Mouse (Mus musculus): ENCODE data around the gene Dynlt1b.
A peak's percentile ranks its signal among the peaks of the same experiment; 100 is the strongest.
"Not testable (repeated sequence)": the region's sequence is repeated elsewhere in the genome, so short reads cannot be mapped to it uniquely, and the experiment has no call there.

The Dynlt1b gene

DNA sequence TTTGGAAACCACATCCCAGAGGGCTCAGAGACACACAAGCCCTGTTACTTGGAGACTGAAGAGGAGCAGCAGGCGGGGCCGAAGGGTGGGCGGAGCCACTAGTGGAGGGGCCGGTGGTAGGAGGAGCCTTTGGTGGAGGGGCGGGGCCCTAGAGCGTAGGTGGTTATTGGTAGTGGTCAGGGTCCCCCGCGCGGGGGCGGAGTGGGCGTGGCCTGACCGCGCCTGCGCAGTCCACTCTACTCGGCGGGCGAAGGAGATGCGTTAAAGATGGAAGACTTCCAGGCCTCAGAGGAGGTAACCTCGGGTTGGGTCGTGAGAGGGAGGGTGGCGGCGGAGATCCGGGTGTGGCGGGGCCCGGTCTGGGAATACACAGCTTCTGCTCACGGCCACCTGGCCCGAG is at the start of gene Dynlt1b:
Gene Dynlt1b, plus strand, starts transcription at position 168 of the 400 bp plus-strand sequence.
- DNase-seq (ENCODE audit: low read depth, low spot score) = peak; percentile 96

DNA sequence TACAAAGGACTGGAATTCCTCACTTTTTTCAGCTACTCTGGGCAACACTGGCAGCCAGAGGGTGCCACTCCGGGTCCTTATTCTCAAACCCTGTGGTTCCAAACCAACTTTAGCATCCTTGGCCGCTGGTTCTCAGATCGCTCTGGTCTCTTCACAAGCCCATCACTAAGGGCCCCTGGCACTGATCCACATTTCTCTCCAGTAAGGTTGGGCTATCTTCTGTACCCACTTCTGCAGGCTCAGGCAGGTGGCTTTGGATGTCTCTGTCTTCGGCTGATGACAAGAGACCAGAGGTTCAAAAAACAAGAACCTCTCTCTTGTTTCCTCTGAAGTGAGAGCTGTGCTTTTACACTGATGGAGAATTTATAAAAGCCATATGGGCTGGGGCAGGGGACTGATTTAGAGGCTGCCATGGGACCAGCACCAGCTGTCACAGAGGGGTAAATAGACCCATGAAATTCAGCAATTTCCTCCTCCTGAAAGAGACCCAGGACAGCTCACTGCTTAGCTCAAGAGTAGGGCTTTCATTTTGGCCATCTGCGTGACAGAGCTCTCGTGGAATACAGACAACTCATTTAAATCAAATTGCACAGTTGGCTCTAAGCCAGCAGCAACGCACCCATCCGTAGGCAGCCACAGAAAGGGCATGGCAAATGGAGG is 49.6 kb upstream of the Dynlt1b start:
- DNase-seq (ENCODE audit: low read depth, low spot score) = not testable (repeated sequence)

DNA sequence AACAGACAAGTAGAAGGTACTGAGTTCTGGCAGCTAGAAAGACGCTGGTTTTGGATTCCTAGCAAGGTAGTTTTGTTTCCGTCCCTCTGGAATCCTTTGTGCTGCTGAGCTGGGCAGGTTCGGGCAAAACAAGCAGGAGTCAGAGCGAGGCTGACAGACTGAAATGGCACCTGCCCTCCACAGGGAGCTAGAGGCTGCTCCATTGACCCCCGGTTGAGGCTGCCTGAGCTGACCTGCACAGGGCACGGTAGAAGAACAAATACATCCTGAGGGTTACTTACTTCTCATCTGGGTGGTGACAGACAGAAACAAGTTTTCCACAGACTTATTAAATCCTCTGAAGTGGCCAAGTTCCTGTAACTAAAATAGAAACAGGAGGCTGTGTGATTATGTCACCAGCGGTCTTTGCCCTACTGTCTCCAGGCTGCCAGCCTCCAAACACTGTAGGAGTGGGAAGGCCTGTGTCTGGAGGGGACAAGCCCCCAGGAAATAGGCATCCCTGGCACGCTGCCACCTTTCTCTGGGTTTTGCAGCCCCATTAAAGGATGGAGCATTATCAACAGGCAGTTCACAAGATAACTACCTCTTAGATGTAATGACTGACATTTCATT is 48.7 kb upstream of the Dynlt1b start:
- not testable (repeated sequence) for DNase-seq (ENCODE audit: low read depth, low spot score)

DNA sequence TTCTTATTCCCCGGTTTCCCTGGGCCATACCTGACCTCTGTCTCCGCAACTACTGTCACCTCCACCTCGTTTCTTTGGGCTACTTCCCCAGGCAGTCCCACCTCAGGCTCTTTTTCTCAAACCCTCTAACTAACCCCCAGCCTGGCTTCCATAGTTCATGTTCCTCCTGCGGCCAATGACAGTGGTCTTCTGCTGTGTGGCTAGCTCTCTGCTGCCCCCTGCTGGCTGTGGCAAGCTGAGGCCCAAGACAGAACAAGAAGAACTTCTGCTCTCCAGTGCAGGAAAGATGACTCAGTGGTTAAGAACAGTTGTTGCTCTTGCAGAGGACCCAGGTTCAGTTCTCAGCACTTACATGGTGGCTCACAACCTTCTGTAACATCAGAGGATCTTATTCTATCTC is 43.0 kb upstream of the Dynlt1b start:
- DNase-seq (ENCODE audit: low read depth, low spot score) = not testable (repeated sequence)

DNA sequence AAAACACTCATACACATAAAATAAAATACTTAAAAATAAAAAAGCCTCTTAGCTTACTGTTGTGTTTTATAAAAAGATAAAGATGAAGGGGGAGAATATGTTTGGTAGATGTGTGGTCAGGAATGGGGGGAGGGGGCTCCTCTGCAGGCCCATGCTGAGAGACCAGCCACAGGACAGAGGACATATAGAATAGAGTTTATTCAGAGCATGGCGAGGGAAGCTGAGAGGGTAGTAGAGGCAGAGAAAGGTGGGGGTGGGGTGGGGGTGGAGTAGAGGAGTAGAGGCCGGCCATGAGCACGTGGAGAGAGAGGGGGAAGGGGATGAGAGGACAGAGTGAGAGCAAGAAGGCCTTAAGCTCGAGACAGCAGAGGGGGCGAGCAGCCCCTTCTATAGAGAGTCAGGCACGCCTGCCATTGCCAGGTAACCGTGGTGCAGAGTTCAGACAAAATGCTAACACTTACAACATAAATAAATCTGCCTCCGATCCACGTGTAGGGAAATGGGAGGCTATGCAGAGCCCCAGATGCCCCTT is 42.5 kb upstream of the Dynlt1b start:
- DNase-seq (ENCODE audit: low read depth, low spot score) = not testable (repeated sequence)

DNA sequence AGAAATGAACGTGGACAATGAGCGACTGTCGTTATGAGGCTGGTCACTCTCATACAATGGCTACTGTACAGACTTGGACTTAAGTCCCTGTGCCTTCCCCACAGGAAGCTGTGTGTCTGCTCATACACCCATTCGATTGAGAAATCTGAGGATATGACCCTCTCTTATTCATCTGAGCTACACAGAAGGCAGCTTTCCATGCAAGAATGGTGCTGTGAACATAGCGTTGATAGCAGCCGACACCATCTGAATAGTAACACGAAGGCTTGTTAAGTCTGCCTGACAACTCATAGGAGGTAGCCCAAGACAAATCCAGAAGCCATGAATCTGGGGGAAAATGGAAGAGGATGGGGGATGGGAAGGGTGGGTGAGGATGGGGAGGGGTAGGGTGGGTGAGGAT is 40.4 kb upstream of the Dynlt1b start:
- DNase-seq (ENCODE audit: low read depth, low spot score) = not testable (repeated sequence)

DNA sequence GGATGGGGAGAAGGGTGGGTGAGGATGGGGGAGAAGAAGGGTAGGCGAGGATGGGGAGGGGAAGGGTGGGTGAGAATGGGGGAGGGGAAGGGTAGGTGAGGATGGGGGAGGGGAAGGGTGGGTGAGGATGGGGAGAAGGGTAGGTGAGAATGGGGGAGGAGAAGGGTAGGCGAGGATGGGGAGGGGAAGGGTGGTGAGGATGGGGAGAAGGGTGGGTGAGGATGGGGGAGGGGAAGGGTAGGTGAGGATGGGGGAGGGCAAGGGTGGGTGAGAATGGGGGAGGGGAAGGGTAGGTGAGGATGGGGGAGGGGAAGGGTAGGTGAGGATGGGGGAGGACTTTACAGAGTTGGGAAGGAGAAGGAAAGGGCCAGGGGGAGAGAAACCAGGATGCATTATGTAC is 39.2 kb upstream of the Dynlt1b start:
- DNase-seq (ENCODE audit: low read depth, low spot score) = not testable (repeated sequence)

DNA sequence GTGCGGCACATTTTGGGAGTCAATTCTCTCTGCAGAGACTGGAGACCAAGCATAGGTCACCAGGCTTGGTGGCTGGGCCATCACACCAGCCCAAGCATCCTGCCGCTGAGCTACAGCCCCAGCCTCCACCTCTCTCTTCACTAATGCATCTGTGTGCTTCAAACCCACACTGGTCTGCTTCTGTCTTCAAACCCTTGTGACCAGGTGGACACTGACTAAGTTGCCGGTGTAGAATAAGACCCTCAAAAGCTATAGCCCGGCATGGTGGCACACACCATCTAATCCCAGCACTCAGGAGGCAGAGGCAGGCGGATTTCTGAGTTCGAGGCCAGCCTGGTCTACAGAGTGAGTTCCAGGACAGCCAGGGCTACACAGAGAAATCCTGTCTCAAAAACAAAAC is 38.2 kb upstream of the Dynlt1b start:
- DNase-seq (ENCODE audit: low read depth, low spot score) = not testable (repeated sequence)

DNA sequence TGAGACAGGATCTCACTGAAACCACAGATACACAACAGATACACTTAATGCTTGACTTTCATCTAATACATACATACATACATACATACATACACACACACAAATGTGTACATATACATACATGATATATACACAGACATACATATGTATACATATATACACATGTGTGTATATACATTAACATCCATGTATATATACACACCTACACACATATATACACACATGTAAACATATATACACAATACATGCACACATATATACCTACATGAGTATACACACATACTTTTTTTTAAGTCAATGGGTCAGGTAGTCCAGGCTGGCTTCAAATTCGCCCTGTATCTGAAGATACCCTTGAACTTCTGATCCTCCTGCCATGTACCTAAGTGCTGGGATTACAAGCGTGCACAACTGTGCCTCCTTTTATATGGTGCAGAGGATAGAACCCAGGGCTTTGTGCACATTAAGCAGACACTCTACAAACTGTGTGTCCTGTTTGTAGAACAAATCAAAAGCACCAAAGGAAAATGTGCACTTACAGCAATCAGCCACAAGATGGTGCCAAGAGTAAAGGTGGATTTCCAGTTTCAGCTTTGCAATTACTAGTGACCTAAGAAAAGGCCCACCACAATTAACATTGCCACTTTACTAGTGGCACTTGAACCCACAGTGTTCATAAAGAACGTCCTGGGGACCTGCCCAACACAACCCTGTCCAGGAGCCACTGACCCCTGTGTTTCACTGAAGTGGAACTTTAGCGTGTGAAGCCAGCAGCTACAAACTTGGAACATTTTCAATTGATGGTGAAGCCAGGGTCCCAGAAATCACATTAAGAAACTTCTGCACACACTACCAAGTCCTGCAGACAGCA is 37.2 kb upstream of the Dynlt1b start:
- DNase-seq (ENCODE audit: low read depth, low spot score) = not testable (repeated sequence)

DNA sequence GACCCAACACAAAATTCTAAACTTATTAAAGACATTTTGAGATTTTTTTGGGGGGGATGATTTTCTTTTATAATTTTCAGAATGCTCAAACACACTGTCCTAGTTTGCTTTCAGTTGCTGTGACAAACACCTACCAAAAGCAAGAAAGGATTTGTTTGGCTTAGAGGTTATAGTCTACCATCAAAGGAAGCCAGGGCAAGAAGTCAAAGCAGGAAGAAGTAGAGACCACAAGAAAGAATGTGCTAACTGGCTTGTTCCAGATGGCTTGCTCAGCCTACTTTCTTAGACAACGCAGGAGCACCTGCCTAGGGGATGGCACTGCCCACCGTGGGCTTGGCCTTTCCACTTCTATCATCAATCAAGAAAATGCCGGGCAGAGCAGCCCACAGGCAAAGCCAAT is 31.8 kb upstream of the Dynlt1b start:
- DNase-seq (ENCODE audit: low read depth, low spot score) = not testable (repeated sequence)

DNA sequence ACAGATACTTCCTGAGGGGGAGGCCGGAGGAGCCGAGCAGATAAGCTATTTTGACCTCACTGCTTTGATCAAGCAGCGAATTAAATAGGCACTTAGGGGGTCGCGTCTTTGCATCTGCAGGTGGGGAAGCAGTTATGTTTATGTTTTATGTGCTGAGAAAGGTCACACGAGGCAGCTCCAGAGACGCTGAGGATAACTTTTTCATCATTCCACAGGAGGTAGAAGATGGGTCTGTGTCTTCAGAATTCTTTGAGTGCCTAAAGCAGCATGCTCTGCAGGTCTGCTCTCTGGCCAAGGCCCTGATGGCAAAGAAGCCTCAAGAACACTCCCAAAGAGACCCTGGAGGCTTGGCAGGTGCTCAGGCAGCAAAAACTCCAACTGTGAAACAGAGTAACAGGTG is 31.1 kb upstream of the Dynlt1b start:
- not testable (repeated sequence) for DNase-seq (ENCODE audit: low read depth, low spot score)

DNA sequence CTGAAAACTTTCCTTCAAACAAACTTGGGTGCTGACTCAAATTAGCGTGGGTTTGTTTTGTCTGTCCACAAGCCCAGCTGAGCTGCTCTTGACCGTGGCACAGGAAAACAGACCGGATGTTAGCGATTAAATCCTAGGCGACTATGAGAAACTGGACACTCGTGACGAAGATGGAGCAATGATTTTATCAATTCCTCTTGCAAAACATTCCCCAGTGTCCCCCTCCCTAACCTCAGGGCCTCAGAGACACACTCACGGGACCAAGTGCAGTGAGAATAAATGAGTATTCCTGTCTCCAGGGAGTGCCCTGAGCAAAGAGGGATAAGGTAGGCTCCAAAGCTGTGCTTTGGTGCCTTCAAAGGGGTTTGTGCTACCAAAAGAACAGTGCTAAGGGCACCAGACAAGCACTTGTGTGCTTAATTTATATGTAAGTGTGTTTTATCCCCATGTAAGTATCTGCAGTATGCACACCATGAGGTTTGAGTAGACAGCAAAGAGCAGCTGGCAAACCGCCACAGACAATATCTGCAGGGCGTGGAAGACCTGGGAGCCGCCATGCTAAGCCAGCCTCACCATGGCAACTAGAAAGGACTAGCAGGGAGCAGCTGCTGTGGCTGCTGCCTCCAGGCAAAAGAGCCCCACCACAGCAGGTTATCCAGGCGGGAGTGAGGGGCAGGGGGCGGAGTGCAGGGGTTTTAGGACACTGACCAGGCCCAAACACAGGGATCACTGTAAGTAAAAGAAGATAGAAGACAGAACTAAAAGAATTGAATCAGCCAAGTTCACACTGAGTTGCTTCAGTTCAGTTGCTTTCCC is 30.4 kb upstream of the Dynlt1b start:
- DNase-seq (ENCODE audit: low read depth, low spot score) = not testable (repeated sequence)

DNA sequence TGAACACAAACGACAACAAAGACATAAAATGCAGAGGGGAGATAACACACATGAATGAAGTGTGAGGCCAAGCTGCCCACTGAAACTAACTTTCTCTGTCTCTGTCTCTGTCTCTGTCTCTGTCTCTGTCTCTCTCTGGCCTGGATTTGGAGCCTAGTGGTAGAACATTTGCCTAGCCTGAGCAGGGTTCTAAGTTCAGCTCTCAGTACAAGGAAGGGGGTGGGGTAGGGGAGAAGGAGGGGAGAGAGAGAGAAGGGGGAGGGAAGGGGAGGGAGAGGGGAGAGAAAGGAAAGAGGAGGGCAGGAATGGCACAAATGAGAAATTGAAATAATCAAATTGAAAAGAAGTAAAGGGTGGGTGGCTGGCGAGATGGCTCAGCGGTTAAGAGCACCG is 29.8 kb upstream of the Dynlt1b start:
- DNase-seq (ENCODE audit: low read depth, low spot score) = not testable (repeated sequence)

DNA sequence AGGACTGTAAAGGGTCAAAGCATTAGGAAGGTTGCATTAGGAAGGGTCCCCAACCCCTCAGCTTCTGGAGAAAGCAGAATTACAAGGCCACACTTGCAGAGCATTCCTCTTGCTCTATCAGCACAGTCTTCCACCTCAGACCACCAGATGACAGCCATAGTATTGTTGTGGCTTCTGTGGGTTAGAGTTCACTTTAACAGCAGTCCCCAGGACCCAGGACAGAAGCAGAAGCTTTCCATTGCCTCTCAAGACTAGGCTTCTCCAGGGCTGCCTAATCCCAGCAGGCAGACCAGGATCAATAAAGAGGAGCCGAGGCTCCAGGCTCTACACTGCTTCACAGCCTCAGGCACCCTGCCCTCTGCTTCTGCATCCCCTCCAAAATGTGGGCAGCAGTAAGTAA is 25.4 kb upstream of the Dynlt1b start:
- DNase-seq (ENCODE audit: low read depth, low spot score) = not testable (repeated sequence)

DNA sequence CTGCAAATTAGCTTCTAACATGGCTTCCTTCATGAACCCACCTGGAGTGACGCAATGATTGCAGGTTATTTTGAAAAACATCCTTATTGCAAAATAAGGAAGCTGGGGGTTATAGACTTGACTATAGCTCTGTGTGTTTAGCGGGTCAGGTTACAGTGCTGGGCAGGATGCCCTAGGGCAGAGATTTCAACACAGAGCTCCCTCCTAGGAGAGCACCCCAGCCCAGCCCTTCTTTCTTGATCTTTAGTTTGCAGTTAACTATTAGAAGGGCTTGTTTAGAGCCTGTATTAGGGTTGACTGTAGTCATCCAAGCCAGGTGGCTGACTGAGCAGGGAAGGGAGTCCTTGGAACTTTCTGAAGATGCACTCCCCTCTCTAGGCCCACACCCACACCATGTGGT is 22.9 kb upstream of the Dynlt1b start:
- not testable (repeated sequence) for DNase-seq (ENCODE audit: low read depth, low spot score)

DNA sequence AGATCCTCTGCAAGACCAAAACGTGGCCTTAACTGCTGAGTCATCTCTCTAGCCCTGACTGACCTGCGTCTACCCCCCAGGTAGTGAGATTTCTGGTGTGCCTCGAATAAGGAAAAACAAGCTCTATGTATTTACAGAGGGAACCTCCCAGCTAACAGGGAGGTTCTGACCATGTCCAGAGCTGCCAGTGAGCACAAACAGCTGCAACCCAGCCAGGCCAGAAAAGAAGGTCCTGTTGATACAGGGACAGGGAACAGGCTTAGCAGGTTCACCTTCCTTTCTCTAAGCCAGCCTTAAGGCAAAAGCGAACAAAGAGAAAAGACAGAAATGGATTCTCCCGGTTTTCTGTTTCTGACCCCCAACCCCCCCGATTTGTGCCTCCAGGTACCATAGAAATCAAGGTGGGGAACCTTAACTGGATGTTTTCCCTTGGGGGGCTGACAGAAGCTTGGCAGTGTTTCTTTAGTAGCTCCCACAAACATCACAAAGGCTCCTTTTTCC is 19.1 kb upstream of the Dynlt1b start:
- DNase-seq (ENCODE audit: low read depth, low spot score) = not testable (repeated sequence)

DNA sequence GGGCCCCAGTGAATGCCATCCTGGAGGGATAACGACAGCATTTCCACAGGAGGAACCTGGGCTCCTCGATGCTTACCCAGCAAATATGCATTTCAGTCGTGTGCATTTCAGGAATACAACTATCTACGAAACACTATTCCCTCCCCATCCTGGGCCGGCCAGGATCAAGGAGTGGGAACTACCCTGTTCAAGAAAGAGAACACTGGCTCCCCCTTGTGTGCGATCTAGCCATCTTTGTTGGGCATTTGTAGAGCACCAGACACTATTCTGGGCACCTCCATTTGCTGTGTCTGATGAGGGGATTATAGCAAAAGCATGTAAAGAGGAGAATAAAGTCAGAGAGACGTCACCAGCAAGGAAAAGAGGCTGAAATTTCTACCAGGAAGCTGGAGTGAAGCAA is 12.8 kb upstream of the Dynlt1b start:
- not testable (repeated sequence) for DNase-seq (ENCODE audit: low read depth, low spot score)

DNA sequence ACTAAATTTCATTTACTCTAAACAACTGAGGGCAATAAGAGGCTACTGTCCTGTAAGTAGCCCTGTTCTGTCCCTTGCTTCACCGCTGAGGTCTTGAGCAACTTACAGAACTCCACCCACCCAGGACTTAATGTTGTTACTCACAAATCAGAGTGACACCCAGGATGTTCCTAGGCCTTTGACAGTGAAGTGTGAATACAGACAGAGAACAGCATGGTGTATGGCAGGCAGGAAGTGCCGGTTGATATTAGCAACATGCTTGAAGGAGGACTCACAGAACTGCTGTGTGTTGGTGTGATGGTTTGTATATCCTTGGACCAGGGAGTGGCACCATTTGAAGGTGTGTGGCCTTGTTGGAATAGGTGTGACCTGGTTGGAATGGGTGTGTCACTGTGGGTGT is 9.4 kb upstream of the Dynlt1b start:
- DNase-seq (ENCODE audit: low read depth, low spot score) = not testable (repeated sequence)

DNA sequence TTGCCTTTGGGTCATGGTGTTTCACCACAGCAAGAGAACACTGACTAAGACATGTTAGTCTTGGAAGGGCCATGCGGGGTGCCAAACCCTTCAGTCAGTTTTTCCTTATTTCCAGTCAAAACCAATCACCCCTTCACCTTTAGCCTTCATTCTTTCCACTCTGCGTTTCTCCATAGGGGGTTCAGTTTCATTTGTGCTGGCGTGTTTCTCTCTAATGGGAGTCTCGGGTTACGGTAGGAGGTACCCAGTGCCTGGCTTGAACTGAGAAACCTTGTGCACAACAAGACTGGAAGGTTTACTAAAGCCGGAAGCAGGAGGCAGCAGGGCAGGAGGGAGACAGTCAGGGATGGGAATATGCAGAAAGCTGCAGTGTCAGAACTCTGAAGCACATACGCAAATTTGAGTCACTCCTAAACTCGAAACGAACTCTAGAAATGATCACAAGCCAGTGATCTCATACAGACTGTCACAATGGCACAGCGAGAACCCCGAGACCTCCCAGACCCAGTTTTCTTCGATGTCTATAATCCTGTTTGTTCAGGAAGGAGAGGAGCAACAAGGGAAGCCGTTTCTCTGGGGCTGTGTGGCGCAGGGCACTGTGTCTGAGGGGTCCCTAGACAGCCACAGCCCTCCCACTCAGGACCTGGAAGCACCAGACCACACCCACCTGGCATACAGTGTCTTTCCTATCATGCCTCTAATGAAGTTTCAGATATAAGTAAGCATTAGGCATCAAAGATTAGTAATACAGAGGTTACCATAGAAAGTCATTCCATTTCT is 8.2 kb upstream of the Dynlt1b start:
- not testable (repeated sequence) for DNase-seq (ENCODE audit: low read depth, low spot score)

DNA sequence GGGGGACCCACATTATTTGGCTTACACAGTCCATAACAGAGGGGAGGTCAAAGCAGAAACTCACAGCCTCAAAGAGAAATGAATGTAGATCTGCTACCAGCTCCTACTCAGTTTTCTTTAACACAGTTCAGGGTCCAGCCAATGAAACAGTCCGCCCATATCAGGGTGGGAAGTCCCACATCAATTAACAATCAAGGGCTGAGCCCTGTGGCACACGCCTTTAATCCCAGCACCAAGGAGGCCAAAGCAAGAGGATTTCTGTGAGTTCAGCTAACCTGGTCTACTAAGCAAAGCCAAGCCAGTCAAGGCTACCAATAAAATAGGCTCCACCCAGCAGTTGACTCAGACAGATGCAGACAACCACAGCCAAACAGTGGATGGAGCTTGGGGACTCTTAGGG is 7.5 kb upstream of the Dynlt1b start:
- DNase-seq (ENCODE audit: low read depth, low spot score) = not testable (repeated sequence)
